Mouse (Mus musculus) lung, postnatal 0 days (tissue): ENCODE results near the gene Gpc3.

Source experiments
- CTCF ChIP-seq: IDR thresholded peaks from 2 replicates; pipeline ENCODE4 v1.5.1; 2016; ENCODE audit warnings: antibody characterized with exemption, mild to moderate bottlenecking
- EP300 ChIP-seq: IDR thresholded peaks from 2 replicates; pipeline ENCODE4 v1.6.1; 2016; ENCODE audit warnings: antibody characterized with exemption, mild to moderate bottlenecking, control low read depth

GRCm38 (mm10) chrX:52587671-52588070, 26.1 kb downstream of the Gpc3 start:
- TF ChIP-seq CTCF (no peak; the same call in 1 of the 2 replicates), EP300 (no peak)
